Mouse (Mus musculus) right cerebral cortex, adult 18-20 months (tissue): ENCODE measurements at regions not wholly inside any gene's neighbourhood (a gene's known extent, or its start where the extent isn't known, plus 50 kb on each side); places are given as distances from the start of the nearest gene placed in this dataset.

Experiments used
- DNase-seq: peaks from one replicate; pipeline ENCODE4 v3.0.0; 2022; ENCODE audit warnings: mixed read lengths

GRCm38 (mm10) chr15:68811041-68811440 lies 2310.3 kb upstream of the Lrrc6 start:
- peak; percentile 25 for DNase-seq

GRCm38 (mm10) chr15:68810593-68810992 lies 2309.9 kb upstream of the Lrrc6 start:
- DNase-seq: peak; percentile 76

- DNase-seq: peak; percentile 37
Measured at GRCm38 (mm10) chr15:68808175-68808574, 2307.5 kb upstream of the Lrrc6 start.

DNA sequence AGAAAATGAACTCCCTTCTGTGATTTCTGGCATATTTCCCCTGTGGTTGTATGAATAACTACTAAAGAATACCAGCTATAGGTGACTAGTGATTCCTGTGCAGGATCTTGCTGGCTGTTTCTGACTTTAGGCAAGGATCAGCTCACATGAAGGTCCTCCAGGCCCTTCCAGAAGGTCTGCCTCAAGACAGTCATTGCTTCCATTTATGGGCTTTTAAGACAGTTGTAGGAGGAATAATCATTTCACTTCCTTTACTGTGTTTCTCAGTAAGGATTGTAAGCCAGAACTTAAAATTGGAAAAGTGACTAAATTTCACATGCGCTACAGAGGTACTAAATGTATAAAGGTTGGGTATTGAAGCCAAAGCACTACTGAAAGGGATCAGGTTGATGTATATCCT lies 2303.5 kb upstream of the Lrrc6 start:
- peak; percentile 25 for DNase-seq

GRCm38 (mm10) chr15:68801763-68802162 lies 2301.1 kb upstream of the Lrrc6 start:
- peak; percentile 33 for DNase-seq

DNA sequence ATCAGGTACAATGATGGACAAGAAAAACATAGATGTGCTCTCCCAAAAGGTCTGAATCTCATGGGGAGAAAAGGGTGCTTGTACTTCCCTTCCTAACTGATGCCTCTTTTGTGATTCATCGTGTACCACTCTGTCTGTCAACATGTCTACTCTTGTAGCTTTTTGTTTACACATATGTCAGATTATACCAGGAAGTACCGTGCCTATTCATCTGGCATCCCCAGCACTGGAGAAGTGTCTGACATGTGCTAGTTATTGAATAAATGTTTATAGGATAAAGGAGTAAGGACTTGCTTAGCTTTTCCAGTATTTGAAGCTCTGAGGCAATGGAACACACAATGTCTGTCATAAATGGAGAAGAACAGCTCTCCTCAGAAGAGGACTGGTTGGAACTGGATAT lies 2296.7 kb upstream of the Lrrc6 start:
- no peak for DNase-seq

DNA sequence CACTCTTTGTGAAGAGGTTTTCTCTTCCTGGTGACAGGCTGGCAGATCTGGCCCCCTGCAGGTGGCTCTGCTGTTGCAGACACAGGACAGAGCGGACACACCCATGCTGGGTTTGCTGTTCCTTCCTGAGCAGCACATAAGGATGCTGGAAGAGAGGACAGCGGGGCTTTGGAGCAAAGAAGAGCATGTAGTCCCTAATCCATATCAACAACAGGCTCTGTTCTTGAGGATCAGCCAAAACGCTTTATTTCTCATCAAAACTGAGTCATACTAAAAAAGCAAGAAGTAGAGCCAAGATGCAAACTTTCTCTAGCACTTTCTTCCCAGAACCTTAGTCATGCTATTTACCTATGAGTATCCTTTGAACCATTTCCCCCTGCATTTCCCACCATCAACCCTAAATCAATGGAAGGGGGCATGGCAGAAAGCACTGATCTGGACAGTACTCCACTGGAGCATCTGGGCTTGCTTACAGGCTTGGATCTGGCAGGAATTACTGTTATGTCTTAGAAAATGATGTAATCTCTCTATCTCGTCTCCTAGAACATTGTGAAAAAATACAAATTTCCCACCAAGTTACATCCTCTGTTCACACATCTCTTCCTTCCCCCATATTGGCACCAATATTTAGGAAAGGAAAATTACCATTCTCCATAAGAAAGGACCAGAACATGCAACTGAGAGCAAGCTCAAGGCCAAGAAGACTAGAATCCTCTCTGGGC lies 2294.7 kb upstream of the Lrrc6 start:
- DNase-seq: peak; percentile 44

DNA sequence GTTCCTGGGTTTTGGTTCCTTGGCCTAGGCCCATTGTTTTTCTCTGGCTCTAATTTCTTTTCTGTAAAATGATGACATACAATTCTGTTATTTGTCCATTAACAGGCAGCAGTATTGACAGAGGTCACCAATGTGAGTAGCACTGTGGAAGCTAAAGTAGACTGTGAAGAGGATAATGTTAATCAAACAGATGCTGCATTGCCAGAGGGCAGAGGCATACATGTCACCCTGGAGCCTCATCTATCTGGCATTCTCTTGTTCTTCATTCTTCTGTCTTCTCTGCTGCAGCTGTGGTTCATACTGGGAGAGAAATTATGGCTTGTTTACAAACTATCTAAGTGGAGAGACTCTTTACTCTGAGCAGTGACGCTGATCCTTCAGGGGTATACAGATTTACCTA lies 2259.2 kb upstream of the Lrrc6 start:
- no peak for DNase-seq

DNA sequence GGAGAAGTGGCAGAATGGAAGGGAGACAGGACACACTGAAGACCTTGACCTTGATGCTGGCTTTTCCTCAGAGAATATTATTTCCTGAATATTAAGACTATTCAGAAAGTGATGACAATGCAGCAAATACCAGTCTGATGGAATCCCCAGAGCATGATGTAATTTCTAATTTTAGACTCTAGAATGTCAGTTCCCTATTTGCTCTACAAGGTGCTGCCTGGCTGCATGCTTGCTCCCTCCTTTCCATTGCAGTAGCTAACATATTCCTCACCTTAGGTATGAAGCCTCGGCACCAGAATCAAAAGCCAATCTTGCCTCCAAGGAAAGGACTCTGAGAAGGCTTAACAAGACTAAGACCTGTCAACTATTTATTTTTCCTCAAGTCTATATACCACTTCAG lies 2254.5 kb upstream of the Lrrc6 start:
- peak; percentile 18 for DNase-seq

DNA sequence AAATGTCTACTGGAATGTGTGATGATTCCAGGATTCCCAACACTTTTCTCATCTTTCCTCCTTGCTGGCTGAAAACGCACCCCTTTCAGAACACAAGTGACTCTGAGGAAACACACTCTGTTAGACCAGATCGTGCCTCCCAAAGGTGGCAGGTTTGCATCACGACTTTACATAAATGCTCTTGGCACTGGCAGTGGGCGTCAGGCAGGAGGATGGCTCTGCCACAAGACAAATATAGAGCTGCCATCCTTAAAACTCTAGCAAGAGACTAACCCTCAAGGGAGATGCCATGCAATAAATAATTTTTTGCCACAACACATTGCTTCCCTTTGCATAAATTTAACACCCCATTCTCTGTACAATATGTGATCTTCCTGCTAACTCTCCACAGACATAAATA lies 2254.1 kb upstream of the Lrrc6 start:
- DNase-seq: peak; percentile 91

- DNase-seq: no peak
Measured at GRCm38 (mm10) chr15:68739344-68739743, 2238.6 kb upstream of the Lrrc6 start.

DNA sequence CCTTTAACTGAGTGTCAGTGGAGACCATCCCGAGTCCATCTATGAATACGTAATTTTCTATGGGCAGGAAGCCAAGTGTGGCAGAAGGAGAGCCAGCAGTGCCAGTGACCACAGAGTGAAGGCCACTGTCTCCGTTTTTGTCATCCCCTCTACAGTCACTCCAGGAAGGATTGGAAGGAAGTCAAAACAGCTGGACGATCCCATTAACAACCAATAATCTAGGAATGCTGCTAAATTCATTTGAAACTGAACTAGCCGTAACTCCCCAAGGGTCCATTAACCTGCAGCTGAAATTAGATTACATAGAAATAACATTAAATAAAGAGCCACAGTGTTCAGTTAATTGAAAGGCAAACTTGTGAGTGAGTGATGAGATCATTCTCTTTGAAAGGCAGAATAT lies 2220.5 kb upstream of the Lrrc6 start:
- DNase-seq: no peak

GRCm38 (mm10) chr15:68719486-68719885 lies 2218.8 kb upstream of the Lrrc6 start:
- peak; percentile 65 for DNase-seq

- DNase-seq: peak; percentile 64
Measured at GRCm38 (mm10) chr15:68714337-68714736, 2213.6 kb upstream of the Lrrc6 start.

DNA sequence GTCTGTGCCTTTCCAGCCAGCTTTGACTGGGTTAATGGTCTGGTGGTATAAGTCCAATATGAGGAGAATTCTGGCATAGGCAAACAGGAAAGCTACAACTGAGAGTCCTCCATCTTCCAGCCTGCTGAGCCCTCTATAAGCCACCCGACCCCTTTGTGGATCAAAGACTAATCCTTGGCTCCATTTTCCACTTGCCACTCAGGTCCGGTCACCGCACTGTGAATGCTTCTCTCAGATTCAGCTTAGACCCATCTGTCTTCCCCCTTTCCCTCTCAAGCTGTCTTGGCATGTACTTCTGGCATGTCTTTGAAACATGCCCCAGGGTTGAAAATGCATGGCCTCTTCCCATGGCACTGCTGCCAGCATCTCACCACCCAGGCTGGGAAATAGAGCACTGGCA lies 2206.6 kb upstream of the Lrrc6 start:
- no peak for DNase-seq

GRCm38 (mm10) chr15:68695041-68695650 lies 2194.4 kb upstream of the Lrrc6 start:
- peak; percentile 29 for DNase-seq

GRCm38 (mm10) chr15:68667462-68667861 lies 2166.8 kb upstream of the Lrrc6 start:
- DNase-seq: no peak

GRCm38 (mm10) chr15:68665331-68665730 lies 2164.6 kb upstream of the Lrrc6 start:
- DNase-seq: no peak

DNA sequence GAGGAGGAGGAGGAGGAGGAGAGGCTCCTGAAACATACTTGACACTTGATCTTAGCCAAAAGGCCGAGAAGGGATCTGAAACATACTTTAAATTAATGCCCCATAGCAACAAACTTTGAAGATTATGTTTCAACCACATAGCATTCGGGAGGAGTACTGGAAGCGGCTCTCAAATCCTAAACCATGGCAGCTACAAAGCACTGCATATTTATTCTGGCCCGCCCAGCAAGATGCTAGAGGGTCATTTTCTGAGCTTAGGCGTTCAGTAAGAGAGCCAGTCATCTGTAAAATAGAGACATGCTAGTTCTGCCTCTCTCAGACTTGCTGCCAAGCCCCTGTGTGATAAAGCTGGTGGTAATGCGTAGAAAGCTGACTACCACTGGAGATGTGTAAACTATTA lies 2156.0 kb upstream of the Lrrc6 start:
- DNase-seq: no peak

DNA sequence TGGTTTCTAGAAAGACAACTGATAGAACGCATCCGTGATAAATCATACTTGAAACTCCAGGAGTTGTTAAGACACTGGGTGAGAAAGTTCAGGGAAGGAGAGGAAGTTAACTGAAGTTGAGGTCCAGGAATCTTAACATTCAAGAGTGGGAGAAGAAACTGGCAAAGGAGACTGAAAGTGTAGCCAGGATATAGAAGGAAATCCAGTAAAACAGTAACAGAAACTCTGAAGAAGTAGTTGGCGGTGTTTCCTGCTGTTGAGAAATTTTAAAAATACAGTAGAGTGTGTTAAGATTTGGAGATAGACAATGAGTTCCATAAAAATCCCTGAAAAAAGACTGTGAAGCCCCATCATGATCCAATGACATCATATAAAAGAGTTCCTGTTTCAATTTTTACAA lies 2154.3 kb upstream of the Lrrc6 start:
- DNase-seq: peak; percentile 28

- DNase-seq: no peak
Measured at GRCm38 (mm10) chr15:68650609-68651008, 2149.9 kb upstream of the Lrrc6 start.

DNA sequence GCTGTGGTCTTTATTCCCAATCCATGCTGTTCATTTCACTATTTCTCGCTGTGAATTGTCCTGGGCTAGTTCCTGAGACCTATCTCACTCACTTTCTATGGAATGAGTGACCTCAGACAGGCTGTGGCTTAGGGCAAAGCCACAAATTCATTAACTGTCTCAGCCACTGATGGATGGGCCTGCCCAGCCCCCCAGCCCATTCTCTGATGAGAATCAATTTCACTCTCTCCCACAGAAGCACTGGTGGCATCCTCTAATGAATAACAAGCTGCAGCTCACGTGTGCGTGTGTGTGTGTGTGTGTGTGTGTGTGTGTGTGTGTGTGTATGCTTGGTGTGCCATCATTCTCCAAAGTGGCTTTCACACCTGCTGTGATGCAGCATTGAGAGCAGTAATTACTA lies 2149.3 kb upstream of the Lrrc6 start:
- no peak for DNase-seq

DNA sequence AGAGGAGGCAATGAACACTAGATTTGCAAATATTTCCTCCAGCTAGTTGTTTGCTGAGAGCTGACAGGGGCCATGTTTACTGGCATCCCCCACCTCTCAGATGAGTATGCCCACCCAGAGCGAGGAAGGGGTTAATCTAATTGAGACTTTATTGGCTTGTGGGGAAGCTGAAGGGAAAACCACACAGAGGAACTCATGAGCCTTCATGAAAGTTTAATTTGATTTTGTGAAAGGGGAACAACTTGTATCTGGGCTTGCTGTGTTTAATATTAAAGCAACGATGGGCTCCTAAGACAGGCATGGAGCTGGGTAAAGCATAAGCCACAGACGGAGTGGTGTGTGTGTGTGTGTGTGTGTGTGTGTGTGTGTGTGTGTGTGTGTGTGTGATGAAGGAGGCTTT lies 2146.2 kb upstream of the Lrrc6 start:
- DNase-seq: no peak

DNA sequence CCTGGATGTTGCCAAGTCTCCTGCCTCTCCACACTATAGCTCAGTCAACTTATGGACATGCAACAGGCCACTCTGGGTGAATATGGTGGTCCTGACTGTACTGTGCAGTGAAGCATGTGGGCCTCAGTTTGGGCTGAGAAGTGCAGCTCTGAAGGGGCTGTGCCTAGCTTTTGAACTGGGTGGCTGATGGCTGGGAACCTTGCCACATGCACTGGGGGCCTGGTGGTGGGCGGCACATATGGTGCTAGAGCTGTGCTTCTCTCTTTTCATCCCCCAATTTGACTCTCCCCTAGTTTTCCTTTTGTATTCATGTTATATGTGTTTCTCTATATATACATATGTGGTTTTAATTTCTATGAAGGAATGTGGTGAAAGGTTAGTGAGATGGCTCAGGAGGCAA lies 2144.2 kb upstream of the Lrrc6 start:
- peak; percentile 34 for DNase-seq

DNA sequence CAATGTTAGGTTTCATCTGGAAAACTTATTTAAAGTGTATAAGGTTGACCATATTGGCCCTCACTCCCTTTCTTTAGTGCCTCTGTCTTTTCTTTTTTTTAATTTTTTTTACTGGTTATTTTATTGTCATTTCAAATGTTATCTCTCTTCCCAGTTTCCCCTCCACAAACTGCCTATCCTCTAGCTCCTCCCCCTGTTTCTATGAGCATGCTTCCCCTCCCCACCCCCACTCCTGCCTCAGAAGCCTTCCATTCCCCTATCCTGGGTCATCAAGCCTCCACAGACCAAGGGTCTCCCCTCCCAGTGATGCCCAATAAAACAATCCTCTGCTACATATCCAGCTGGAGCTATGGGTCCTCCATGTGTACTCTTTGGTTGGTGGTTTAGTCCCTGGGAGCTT lies 2134.9 kb upstream of the Lrrc6 start:
- DNase-seq: no peak
